Mouse (Mus musculus) ES-E14 (cell line): ENCODE measurements around the gene Trio. TPM values are rescaled to one million over a fixed set of nuclear protein-coding genes. Genes with fewer than 3 reads are reported as not detected.

Experiments used
- DNase-seq: peaks from one replicate; pipeline ENCODE4 v3.0.0-alpha.2; 2013; ENCODE audit warnings: low read depth, low spot score
- H3K27ac ChIP-seq: 2 replicates; pipeline ENCODE4 v1.5.1; 2012; ENCODE audit warnings: low read depth, mild to moderate bottlenecking, low read length, moderate library complexity, mixed read lengths; ENCODE audit not compliant: poor library complexity, insufficient read depth, severe bottlenecking
- H3K36me3 ChIP-seq: 2 replicates; pipeline ENCODE4 v1.6.1; 2012; ENCODE audit warnings: mild to moderate bottlenecking, low read length, moderate library complexity, mixed read lengths; ENCODE audit not compliant: control insufficient read depth, poor library complexity, insufficient read depth, severe bottlenecking
- H3K4me1 ChIP-seq, 2 experiments: fragments of 150-350 bp in 1 of 2; sonication (generic) in 1 of 2; 2 replicates each; pipeline ENCODE4 v1.6.1; 2012; ENCODE audit warnings: low read length in 2 of 2, mild to moderate bottlenecking in 1 of 2, mixed read lengths in 1 of 2; ENCODE audit not compliant: control insufficient read depth in 2 of 2, insufficient read depth in 2 of 2, poor library complexity in 1 of 2
- H3K4me3 ChIP-seq, 2 experiments: fragments of 150-350 bp in 1 of 2; sonication (generic) in 1 of 2; 2 replicates each; pipeline ENCODE4 v1.5.1; 2012; ENCODE audit warnings: low read length in 2 of 2, low read depth in 1 of 2, mild to moderate bottlenecking in 1 of 2, mixed read lengths in 1 of 2; ENCODE audit not compliant: insufficient read depth in 1 of 2, poor library complexity in 1 of 2, severe bottlenecking in 1 of 2
- H3K9ac ChIP-seq: 2 replicates; pipeline ENCODE4 v1.6.1; 2012; ENCODE audit warnings: low read depth, mild to moderate bottlenecking, low read length, mixed read lengths; ENCODE audit not compliant: poor library complexity, insufficient read depth, severe bottlenecking
- H3K9me3 ChIP-seq: fragments of 150-350 bp; sonication (generic); 2 replicates; pipeline ENCODE4 v1.6.1; 2012; ENCODE audit warnings: low read depth, mild to moderate bottlenecking, low read length; ENCODE audit not compliant: control insufficient read depth, insufficient read depth
- CHD2 ChIP-seq: IDR thresholded peaks from 2 replicates; pipeline ENCODE4 v1.6.1; 2014; ENCODE audit warnings: mild to moderate bottlenecking, low read depth, low read length, inconsistent platforms
- HCFC1 ChIP-seq: IDR thresholded peaks from 2 replicates; pipeline ENCODE4 v1.6.1; 2012; ENCODE audit warnings: low read length, inconsistent platforms, borderline replicate concordance; ENCODE audit not compliant: insufficient read depth
- MAFK ChIP-seq: IDR thresholded peaks from 2 replicates; pipeline ENCODE4 v1.6.1; 2014; ENCODE audit warnings: mild to moderate bottlenecking, low read depth, low read length, inconsistent platforms; ENCODE audit not compliant: insufficient read depth
- ZC3H11A ChIP-seq: IDR thresholded peaks from 2 replicates; pipeline ENCODE4 v1.6.1; 2012; ENCODE audit warnings: low read depth, mild to moderate bottlenecking, inconsistent platforms, low read length, borderline replicate concordance
- ZNF384 ChIP-seq: IDR thresholded peaks from 2 replicates; pipeline ENCODE4 v1.6.1; 2012; ENCODE audit warnings: low read depth, low read length, inconsistent platforms
- in situ Hi-C, 2 experiments: fragments of 600-800 bp; cut with MboI; formaldehyde crosslinking; loops; one replicate each; pipeline ENCODE4 v1.15.1; 2025; ENCODE audit warnings: low sequenced_read_pairs in 2 of 2, inconsistent platforms in 1 of 2; ENCODE audit not compliant: unreplicated experiment in 2 of 2
- total RNA-seq: library from RNA; depleted of rRNA; stranded (reverse); fragments of 300-350 nt; gene quantifications from 2 replicates; pipeline ENCODE4 v1.2.3, GENCODE M21; 2012

Trio gene
- total RNA-seq, 1 experiment, result 34.4 TPM

GRCm38 (mm10) chr15:27731818-27732217 is 293.8 kb downstream of the Trio start:
- no peaks in the 10 kb centered on the region for H3K9me3 ChIP-seq
- H3K4me3 ChIP-seq, result no peak overlapping the region
- no peak overlapping the region for H3K27ac ChIP-seq
- no peak overlapping the region for H3K9ac ChIP-seq
- TF ChIP-seq ZNF384, result no peak
- no peak for TF ChIP-seq HCFC1
- TF ChIP-seq MAFK, result no peak
- TF ChIP-seq ZC3H11A, result no peak
- TF ChIP-seq CHD2, result no peak
- no peak for DNase-seq
- H3K4me1 ChIP-seq, result no peaks in the 10 kb centered on the region
- in situ Hi-C loops, result no loop called here
- peaks cover 8% of the 10 kb centered on the region; the same call in 1 of the 2 replicates for H3K36me3 ChIP-seq

- no peak overlapping the region for H3K27ac ChIP-seq
- no peaks in the 10 kb centered on the region for H3K36me3 ChIP-seq
- H3K4me1 ChIP-seq, result peaks cover 0 to 8% of the 10 kb centered on the region in 2 experiments; a peak in 2 of 4 replicates
- no peak overlapping the region for H3K9ac ChIP-seq
- DNase-seq, result no peak
- in situ Hi-C loops, result no loop called here
- H3K9me3 ChIP-seq, result no peaks in the 10 kb centered on the region
- H3K4me3 ChIP-seq, result no peak overlapping the region
- TF ChIP-seq CHD2 (no peak), ZC3H11A (no peak), ZNF384 (no peak), MAFK (no peak), HCFC1 (no peak)
These were observed 299.4 kb downstream of the Trio start for GRCm38 (mm10) chr15:27726228-27726627.

- no peak overlapping the region for H3K4me3 ChIP-seq
- in situ Hi-C loops, result no loop called here
- peaks cover 0 to 8% of the 10 kb centered on the region in 2 experiments; a peak in 2 of 4 replicates for H3K4me1 ChIP-seq
- H3K9ac ChIP-seq, result no peak overlapping the region
- H3K27ac ChIP-seq, result no peak overlapping the region
- H3K36me3 ChIP-seq, result no peaks in the 10 kb centered on the region
- TF ChIP-seq ZNF384, result no peak
- no peak for TF ChIP-seq MAFK
- no peak for TF ChIP-seq HCFC1
- no peak for TF ChIP-seq ZC3H11A
- no peak for TF ChIP-seq CHD2
- no peak for DNase-seq
- no peaks in the 10 kb centered on the region for H3K9me3 ChIP-seq
These were observed 300.6 kb downstream of the Trio start for GRCm38 (mm10) chr15:27724796-27725680.

- no peak overlapping the region for H3K4me3 ChIP-seq
- no peak for DNase-seq
These were observed 301.4 kb downstream of the Trio start for GRCm38 (mm10) chr15:27724298-27724697.

More at GRCm38 (mm10) chr15:27724298-27724697, 301.4 kb downstream of the Trio start:
- no peak overlapping the region; the same call in 1 of the 2 replicates for H3K27ac ChIP-seq
- H3K4me1 ChIP-seq, result peaks cover 0 to 8% of the 10 kb centered on the region in 2 experiments; a peak in 2 of 4 replicates
- H3K9ac ChIP-seq, result no peak overlapping the region
- TF ChIP-seq CHD2 (no peak), HCFC1 (no peak), ZNF384 (no peak), MAFK (no peak), ZC3H11A (no peak)
- H3K9me3 ChIP-seq, result no peaks in the 10 kb centered on the region
- H3K36me3 ChIP-seq, result no peaks in the 10 kb centered on the region
- in situ Hi-C loops, result no loop called here
